Mouse (Mus musculus) liver, adult 2 months (tissue): ENCODE data around the gene Pgam2.

Source experiments
- CTCF ChIP-seq: fragments of 200-500 bp; IDR thresholded peaks from 2 replicates; pipeline ENCODE4 v1.5.1; 2011; ENCODE audit warnings: low read depth, low read length, control low read depth
- POLR2A ChIP-seq: fragments of 200-500 bp; IDR thresholded peaks from 2 replicates; pipeline ENCODE4 v1.6.1; 2011; ENCODE audit warnings: low read length, control low read depth; ENCODE audit not compliant: insufficient read depth; ENCODE audit errors: extremely low read depth

DNA sequence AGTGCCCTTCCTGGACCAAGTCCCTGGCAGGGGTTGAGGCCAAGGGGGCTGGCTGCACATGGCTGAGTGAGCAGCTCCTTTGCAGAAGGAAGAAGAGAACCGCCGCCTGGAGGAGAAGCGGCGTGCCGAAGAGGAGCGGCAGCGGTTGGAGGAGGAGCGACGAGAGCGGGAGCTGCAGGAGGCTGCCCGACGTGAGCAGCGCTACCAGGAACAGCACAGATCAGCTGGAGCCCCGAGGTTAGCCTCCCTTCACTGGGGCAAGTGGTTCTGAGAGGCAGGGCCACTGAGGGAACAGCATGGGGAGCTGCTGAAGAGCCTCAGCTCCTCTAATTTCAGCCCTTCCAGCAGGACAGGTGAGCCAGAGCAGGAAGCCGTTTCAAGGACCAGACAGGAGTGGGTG, 6.6 kb downstream of the Pgam2 start:
- no peak for TF ChIP-seq CTCF
- TF ChIP-seq POLR2A, result no peak
